Mouse (Mus musculus) heart, postnatal 0 days (tissue): ENCODE results near the gene Lamtor2. TPM values are rescaled to one million over a fixed set of nuclear protein-coding genes. Genes with fewer than 3 reads are reported as not detected.

ENCODE experiments used
- ATAC-seq: fragments of 200-750 bp; cut with Nextera tagmentation; 2 replicates; pipeline ENCODE4 v1.8.0; 2017; ENCODE audit warnings: low read depth, moderate number of reproducible peaks, moderate library complexity; ENCODE audit not compliant: insufficient read depth
- DNase-seq: peaks from one replicate; pipeline ENCODE4 v3.0.0-alpha.2; 2016; ENCODE audit warnings: low spot score
- H3K27ac ChIP-seq: fragments of 300-500 bp; sonication (generic); 2 replicates; pipeline ENCODE4 v1.5.1; 2014; ENCODE audit warnings: low read depth, mild to moderate bottlenecking
- H3K27me3 ChIP-seq: fragments of 300-500 bp; sonication (generic); 2 replicates; pipeline ENCODE4 v1.6.1; 2014; ENCODE audit warnings: low read length, mixed read lengths; ENCODE audit not compliant: control insufficient read depth, insufficient read depth
- H3K36me3 ChIP-seq: fragments of 300-500 bp; sonication (generic); replicated peaks from 2 replicates; pipeline ENCODE4 v1.6.1; 2014; ENCODE audit warnings: low read length, mixed read lengths; ENCODE audit not compliant: control insufficient read depth, insufficient read depth
- H3K4me1 ChIP-seq: fragments of 300-500 bp; sonication (generic); 2 replicates; pipeline ENCODE4 v1.6.1; 2014; ENCODE audit warnings: antibody characterized with exemption; ENCODE audit not compliant: control insufficient read depth, insufficient read depth
- H3K4me2 ChIP-seq: fragments of 300-500 bp; sonication (generic); 2 replicates; pipeline ENCODE4 v1.6.1; 2014; ENCODE audit warnings: low read depth, mild to moderate bottlenecking, low read length, moderate library complexity
- H3K4me3 ChIP-seq: fragments of 300-500 bp; sonication (generic); 2 replicates; pipeline ENCODE4 v1.5.1; 2014; ENCODE audit warnings: low read depth, low read length
- H3K9ac ChIP-seq: fragments of 300-500 bp; sonication (generic); replicated peaks from 2 replicates; pipeline ENCODE4 v1.6.1; 2014; ENCODE audit warnings: low read depth, low read length, mixed read lengths
- H3K9me3 ChIP-seq: fragments of 300-500 bp; sonication (generic); replicated peaks from 2 replicates; pipeline ENCODE4 v1.6.1; 2016; ENCODE audit warnings: low read length; ENCODE audit not compliant: control insufficient read depth
- CTCF ChIP-seq: IDR thresholded peaks from 2 replicates; pipeline ENCODE4 v1.5.1; 2016; ENCODE audit warnings: antibody characterized with exemption, control low read depth, low read depth
- EP300 ChIP-seq: IDR thresholded peaks from 2 replicates; pipeline ENCODE4 v1.6.1; 2016; ENCODE audit warnings: antibody characterized with exemption, low read depth
- WGBS: fragments of 180-500 bp; shearing (Covaris S2); extraction: QIAGEN DNeasy Blood & Tissue Kit; methylation state at CpG from one replicate; pipeline ENCODE4 v1.1.7; 2014; 5-methylcytosine and 5-hydroxymethylcytosine counted together
- polyA plus RNA-seq: library from polyadenylated mRNA; unstranded; fragments of >200 nt; fragmentation: Nextera tagmentation; extraction: Ambion mirVana; gene quantifications from 2 replicates; pipeline ENCODE4 v1.2.1, GENCODE M21; 2015
- total RNA-seq: library from RNA; depleted of rRNA; stranded (reverse); fragments of >200 nt; gene quantifications from 2 replicates; pipeline ENCODE4 v1.2.3, GENCODE M21; 2014; ENCODE audit warnings: low replicate concordance

The Lamtor2 gene
- total and polyA plus RNA-seq, 2 experiments from 2014 or later, result 3.6 to 131 TPM

- Histone ChIP-seq H3K4me3 (peak within 1 kb of the TSS; percentile 90), H3K4me2 (peak within 1 kb of the TSS; percentile 99), H3K27me3 (no peaks in the 10 kb centered on the region), H3K36me3 (no peaks in the 10 kb centered on the region), H3K4me1 (peaks cover 46% of the 10 kb centered on the region), H3K27ac (peak within 1 kb of the TSS; percentile 76), H3K9ac (peak within 1 kb of the TSS; percentile 72), H3K9me3 (no peaks in the 10 kb centered on the region)
- no peak for TF ChIP-seq EP300
- no peak for TF ChIP-seq CTCF
- ATAC-seq (no peak), DNase-seq (no peak)
- whole genome bisulfite sequencing, result under 1% methylated on average over 14 of the region's 31 CpGs
Observed at GRCm38 (mm10) chr3:88532299-88532674, 20.6 kb downstream of the Lamtor2 start, which contains the start of gene Mex3a. Gene Mex3a, plus strand, starts transcription at chr3:88532395.

- Histone ChIP-seq H3K27ac (peak overlapping the region; percentile 76), H3K9me3 (no peaks in the 10 kb centered on the region), H3K27me3 (no peaks in the 10 kb centered on the region), H3K9ac (peak overlapping the region; percentile 72), H3K4me1 (peaks cover 42% of the 10 kb centered on the region), H3K4me2 (peak overlapping the region; percentile 99), H3K4me3 (peak overlapping the region; percentile 90), H3K36me3 (no peaks in the 10 kb centered on the region)
- TF ChIP-seq EP300, result no peak
- no peak for TF ChIP-seq CTCF
- DNase-seq, result peak; percentile 71
- WGBS, result under 1% methylated on average over 43 of the region's 63 CpGs
- peak; percentile 82 for ATAC-seq
Observed at GRCm38 (mm10) chr3:88531348-88532298, 21.3 kb downstream of the Lamtor2 start.

- peak overlapping the region; percentile 90 for H3K4me3 ChIP-seq
Observed at GRCm38 (mm10) chr3:88530082-88530864, 22.6 kb downstream of the Lamtor2 start.

GRCm38 (mm10) chr3:88529204-88530000 is 23.5 kb downstream of the Lamtor2 start:
- Histone ChIP-seq H3K27me3 (no peaks in the 10 kb centered on the region), H3K27ac (no peak overlapping the region), H3K4me2 (0 out of 2 replicates have a peak overlapping the region, but pooled peaks have one; percentile 4), H3K9me3 (no peaks in the 10 kb centered on the region), H3K4me3 (no peak overlapping the region), H3K36me3 (no peaks in the 10 kb centered on the region; the same call in 1 of the 2 replicates), H3K4me1 (peaks cover 40% of the 10 kb centered on the region), H3K9ac (no peak overlapping the region)
- ATAC-seq, result no peak
- DNase-seq, result no peak
- TF ChIP-seq CTCF (no peak), EP300 (no peak)
- 40% methylated on average over 7 of the region's 7 CpGs for WGBS

More at GRCm38 (mm10) chr3:88530082-88530864, 22.6 kb downstream of the Lamtor2 start:
- Histone ChIP-seq H3K9ac (peak overlapping the region; percentile 40; the same call in 1 of the 2 replicates), H3K36me3 (no peaks in the 10 kb centered on the region; the same call in 1 of the 2 replicates), H3K27me3 (no peaks in the 10 kb centered on the region), H3K4me2 (peak overlapping the region; percentile 99), H3K4me1 (peaks cover 40% of the 10 kb centered on the region), H3K9me3 (no peaks in the 10 kb centered on the region), H3K27ac (peak overlapping the region; percentile 76; the same call in 1 of the 2 replicates)
- 34% methylated on average over 11 of the region's 11 CpGs for WGBS
- ATAC-seq, result no peak
- DNase-seq, result no peak
- no peak for TF ChIP-seq CTCF
- no peak for TF ChIP-seq EP300
